Mouse (Mus musculus) thymus, postnatal 10 days (tissue): Measurements from ENCODE around the gene Ccnd1.

Experiments used
- DNase-seq, 2 experiments: peaks; one replicate each; pipeline ENCODE4 v3.0.0; 2021; ENCODE audit warnings: low spot score in 2 of 2

Gene Ccnd1

GRCm38 (mm10) chr7:144938661-144939343, 923 bp downstream of the Ccnd1 start:
- no peak for DNase-seq

- DNase-seq: no peak
Measured at GRCm38 (mm10) chr7:144937899-144938517, 1.7 kb downstream of the Ccnd1 start.

- DNase-seq: peak; percentile 70 to 88
Measured at GRCm38 (mm10) chr7:144937490-144937889, 2.2 kb downstream of the Ccnd1 start.

- DNase-seq: no peak
Measured at GRCm38 (mm10) chr7:144936311-144936880, 3.3 kb downstream of the Ccnd1 start.

- DNase-seq: no peak
Measured at GRCm38 (mm10) chr7:144935563-144935962, 4.2 kb downstream of the Ccnd1 start.

- no peak for DNase-seq
Measured at GRCm38 (mm10) chr7:144934901-144935300, 4.8 kb downstream of the Ccnd1 start.

- DNase-seq: no peak
Measured at GRCm38 (mm10) chr7:144933796-144934195, 5.9 kb downstream of the Ccnd1 start.

- DNase-seq: no peak
Measured at GRCm38 (mm10) chr7:144933336-144933735, 6.4 kb downstream of the Ccnd1 start.

- DNase-seq: no peak
Measured at GRCm38 (mm10) chr7:144932389-144932937, 7.3 kb downstream of the Ccnd1 start.

- DNase-seq: peak in 1 of 2 experiments; percentile 63
Measured at GRCm38 (mm10) chr7:144931778-144932177, 7.9 kb downstream of the Ccnd1 start.

GRCm38 (mm10) chr7:144929931-144930330, 9.8 kb downstream of the Ccnd1 start:
- no peak for DNase-seq

GRCm38 (mm10) chr7:144929506-144929905, 10.2 kb downstream of the Ccnd1 start:
- DNase-seq: no peak

- no peak for DNase-seq
Measured at GRCm38 (mm10) chr7:144928889-144929210, 10.9 kb downstream of the Ccnd1 start.

GRCm38 (mm10) chr7:144928009-144928888, 11.5 kb downstream of the Ccnd1 start:
- DNase-seq: no peak

- no peak for DNase-seq
Measured at GRCm38 (mm10) chr7:144927591-144927990, 12.1 kb downstream of the Ccnd1 start.

- DNase-seq: no peak
Measured at GRCm38 (mm10) chr7:144918823-144919222, 20.9 kb downstream of the Ccnd1 start.

GRCm38 (mm10) chr7:144914948-144915750, 24.6 kb downstream of the Ccnd1 start, which contains the start of gene LTO1:
Gene LTO1, plus strand, starts transcription at chr7:144915100.
- DNase-seq: peak; percentile 86 to 88

- no peak for DNase-seq
Measured at GRCm38 (mm10) chr7:144914296-144914947, 25.3 kb downstream of the Ccnd1 start.

- no peak for DNase-seq
Measured at GRCm38 (mm10) chr7:144912897-144913296, 26.8 kb downstream of the Ccnd1 start.

GRCm38 (mm10) chr7:144911121-144911520, 28.6 kb downstream of the Ccnd1 start:
- no peak for DNase-seq

- DNase-seq: no peak
Measured at GRCm38 (mm10) chr7:144908705-144909104, 31.0 kb downstream of the Ccnd1 start.
